Mouse (Mus musculus) heart, adult 8-10 months (tissue): Measurements from ENCODE around the gene Creb5. TPM values are rescaled to one million over a fixed set of nuclear protein-coding genes. Genes with fewer than 3 reads are reported as not detected.

Experiments used
- DNase-seq: peaks from one replicate; pipeline ENCODE4 v3.0.0; 2022; ENCODE audit warnings: low spot score
- total RNA-seq, 4 experiments: library from RNA; stranded (reverse); gene quantifications; 2 replicates each; pipeline ENCODE4 v1.2.4; 2022

Creb5 gene
- total RNA-seq, 4 experiments from 2014 or later: 4.5 to 9.9 (median 8.2) TPM

DNA sequence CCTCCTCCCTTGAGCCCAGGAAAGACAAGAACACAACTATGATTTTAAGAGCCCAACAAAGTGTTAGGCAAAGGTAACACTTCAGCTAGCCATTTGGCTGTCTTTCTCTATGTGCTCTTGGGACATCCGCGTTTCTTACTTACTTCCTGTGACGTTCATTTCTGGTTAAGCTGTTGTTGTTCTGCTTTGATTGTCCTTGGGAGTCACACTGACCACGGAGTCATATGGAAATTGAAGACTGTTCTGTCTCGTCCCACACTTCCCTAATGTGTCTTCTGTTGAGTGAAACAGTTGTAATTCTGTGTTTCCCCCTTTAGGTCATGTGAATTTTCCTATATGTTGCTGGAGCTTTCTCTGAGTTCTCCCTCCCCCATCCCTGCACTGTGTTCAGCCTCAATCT lies 305.2 kb downstream of the Creb5 start:
- no peak for DNase-seq

DNA sequence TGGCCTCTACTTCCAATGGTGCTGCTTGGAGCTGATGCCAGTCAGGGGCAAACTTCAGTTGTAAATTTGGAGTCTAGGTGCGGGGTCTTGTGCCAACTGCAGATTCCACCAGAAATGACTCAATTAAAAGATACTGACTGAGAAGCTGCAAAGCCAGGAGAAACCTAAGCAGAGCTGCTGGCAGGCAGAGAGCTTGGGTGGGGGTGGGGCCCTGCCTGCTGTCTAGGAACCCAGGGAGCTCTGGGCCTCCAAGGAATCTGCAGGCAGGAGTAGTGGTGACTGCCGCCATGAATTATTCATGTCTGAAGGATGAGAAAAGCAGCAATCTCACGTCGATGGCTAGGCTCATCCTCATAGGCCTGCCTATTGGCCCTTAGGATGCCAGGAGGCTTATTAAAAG lies 306.5 kb downstream of the Creb5 start:
- no peak for DNase-seq

DNA sequence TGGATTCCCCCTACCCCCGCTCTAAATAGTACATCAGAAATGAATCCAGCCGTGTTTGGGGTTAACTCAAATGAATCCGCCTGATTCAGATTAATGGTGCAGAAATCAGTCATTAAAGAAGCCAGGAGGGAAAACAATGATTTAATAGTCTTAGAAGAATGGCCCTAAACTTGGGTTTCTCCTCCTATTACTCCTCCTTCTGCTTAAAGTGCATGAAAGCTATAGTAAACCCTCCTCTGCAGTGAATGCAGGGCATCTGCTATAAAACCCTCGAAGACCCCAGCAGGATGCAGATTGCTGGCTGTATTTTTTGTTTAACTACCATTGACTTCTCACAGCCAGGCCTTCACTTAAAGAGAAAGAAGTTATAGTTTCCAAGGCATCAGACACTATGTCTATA lies 307.2 kb downstream of the Creb5 start:
- no peak for DNase-seq

DNA sequence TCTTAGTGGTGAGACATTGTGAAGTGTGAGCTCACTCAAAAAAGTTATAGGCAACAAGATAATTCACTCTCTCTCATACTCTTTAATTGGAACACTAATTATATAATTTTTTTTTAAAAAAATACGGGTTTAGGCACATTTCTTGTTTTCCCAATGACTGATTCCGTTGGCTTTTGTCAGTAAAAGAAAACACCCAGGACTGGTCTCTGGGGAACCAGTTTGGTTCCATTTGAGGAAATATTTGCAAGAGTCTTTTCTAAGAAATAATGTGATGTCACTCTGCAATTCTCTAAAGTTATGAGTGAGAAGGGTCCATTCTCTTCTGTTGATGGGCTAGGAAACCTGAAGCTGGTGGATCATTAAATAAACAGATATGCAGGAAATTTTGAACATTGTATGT lies 309.3 kb downstream of the Creb5 start:
- no peak for DNase-seq

DNA sequence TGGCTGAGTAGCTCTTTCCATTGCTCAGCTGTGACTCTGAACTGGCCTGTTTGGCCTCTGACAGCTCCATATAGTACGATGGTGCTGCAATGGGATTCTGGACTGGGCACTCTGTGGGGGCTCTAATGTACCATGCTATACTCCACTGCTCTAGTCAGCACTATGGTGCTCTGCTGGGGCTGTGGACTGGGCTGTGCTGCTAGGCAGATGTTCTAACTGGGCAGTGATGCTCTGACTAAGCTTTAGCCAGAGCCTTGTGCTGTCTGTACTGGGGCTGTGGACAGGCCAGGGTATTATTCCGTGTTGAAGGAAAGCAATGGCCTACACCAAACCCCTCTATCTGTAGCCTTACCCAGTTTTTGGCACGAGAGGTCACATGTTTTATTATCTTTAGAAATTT lies 316.0 kb downstream of the Creb5 start:
- DNase-seq: no peak

DNA sequence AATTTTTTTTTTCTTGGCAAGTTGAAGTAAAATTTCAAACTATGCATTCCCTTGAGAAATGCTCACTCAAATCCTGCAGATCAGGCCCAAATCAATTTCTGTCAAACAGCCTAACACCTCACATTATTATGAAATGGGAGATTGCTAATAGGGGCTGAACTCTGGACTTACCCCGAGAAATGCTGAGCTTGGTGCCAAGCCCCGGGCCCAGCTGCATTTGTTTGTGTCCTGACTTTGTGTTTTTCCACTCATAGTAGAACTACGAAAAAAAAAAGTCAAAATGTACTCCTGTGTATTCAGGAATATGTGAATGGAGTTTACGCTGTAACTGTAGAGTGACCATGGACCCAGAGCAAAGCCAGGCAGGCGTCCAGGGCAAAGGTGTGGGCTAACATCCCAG lies 316.6 kb downstream of the Creb5 start:
- DNase-seq: peak; percentile 33

DNA sequence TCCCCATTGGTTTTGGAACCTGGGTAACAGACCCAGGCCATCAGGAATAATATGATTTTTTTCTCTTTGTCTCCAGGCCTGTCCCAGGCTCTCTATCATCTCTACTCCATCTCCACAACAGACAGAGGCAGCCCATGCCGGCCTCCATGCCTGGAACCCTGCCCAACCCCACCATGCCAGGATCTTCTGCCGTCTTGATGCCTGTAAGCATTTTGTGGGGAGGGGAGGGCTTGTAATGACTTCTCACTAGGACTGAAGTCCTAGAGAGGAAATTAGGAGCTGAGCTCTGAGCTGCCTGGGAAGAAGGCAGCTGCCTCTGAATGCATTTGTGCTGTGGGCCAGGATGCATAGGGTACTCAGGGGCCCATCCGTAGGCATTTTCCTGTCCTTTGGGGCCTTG lies 317.3 kb downstream of the Creb5 start:
- DNase-seq: no peak

DNA sequence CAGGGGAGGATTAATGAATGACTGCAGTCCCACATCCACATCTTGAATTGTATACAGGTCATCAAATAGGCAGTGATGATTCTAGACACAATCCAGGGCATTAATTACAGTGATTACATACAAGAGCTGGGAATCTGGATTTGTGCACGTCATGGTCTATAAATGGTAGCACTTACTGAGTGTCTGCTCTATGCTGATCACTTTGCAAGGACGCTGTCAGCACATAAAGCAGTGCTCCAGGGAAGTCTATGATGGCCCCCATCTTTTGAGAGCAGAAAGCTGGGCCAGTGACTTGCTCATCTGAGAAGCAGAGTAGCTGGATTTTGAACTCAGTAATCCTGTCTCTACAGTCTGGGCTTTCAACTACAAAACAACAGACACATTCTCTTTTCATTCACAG lies 318.1 kb downstream of the Creb5 start:
- no peak for DNase-seq

DNA sequence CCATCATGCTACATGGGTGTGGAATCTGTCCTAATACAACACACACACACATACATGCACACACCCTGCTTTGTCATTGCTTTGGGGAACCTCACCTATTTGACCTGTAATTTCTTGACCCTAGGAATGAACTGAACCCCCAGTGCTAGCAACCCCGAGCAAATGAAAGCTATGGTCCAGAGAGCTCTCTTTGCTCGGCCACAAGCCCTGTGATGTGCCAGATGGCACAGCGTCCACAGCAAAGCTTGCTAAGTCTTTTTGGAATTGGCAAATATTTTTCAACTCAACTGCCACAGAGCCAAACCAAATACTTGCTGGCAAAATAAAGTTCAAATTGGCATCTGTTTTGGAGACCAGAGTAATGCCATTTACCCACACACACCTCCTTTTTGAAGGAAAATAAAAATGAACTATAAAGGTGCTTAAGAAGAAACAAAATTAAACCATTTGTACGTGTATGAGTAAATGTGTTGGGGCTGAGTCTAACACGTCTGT lies 324.4 kb downstream of the Creb5 start:
- no peak for DNase-seq

DNA sequence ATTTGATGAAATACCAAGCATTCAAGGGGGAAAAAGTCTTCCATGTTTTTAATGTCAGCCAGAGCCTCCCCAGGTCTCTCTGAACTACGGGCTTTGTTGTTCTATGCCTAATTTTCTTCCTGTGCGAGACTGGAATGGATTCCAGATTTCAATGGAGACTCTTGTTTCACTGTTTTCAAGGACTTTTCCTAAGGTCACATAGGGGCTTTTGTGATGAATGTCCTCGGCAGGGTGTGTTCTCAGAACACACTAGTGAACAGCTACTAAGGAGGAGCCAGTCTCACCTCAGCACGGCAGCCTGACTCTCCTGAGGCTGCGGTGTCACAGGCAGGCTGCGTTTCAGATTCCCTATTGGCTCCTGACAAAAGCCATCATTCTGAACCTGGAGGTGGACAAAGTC lies 325.6 kb downstream of the Creb5 start:
- no peak for DNase-seq

DNA sequence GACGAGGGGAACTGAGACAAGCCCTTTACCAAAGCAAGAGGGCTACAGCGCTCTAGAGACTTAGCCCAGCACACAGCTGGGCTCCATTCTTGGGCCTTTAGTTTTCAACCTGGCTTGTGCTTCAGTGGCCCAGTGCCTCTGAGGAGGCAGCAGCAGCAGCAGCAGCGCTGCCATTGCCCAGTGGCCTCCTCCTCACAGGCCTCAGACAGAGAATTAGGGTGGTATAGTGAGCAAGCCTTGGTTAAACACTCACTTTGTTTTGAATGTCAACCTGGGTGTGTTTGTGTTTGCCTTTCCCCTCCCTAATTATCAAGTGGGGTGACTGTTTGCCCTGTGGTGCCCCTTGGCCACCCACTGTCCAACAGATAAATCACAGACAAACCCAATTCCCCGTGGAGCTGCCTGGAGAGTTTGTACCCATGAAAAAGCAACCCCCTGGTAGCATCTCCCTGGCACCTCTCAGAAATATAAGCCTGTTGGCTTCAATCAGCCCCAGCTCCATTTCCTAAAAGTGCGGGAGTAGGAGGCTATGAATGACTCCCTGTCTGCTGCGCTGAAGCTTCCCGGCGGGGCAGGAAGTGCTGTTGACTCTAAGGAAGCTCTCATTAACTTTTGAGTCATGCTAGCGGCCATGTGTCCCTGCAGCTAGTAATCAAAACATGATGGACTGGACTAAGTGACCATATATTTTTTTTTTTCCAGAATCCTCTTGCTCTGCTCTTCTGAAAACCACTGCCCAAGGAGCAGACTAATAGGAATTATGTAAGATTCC lies 328.6 kb downstream of the Creb5 start:
- no peak for DNase-seq

DNA sequence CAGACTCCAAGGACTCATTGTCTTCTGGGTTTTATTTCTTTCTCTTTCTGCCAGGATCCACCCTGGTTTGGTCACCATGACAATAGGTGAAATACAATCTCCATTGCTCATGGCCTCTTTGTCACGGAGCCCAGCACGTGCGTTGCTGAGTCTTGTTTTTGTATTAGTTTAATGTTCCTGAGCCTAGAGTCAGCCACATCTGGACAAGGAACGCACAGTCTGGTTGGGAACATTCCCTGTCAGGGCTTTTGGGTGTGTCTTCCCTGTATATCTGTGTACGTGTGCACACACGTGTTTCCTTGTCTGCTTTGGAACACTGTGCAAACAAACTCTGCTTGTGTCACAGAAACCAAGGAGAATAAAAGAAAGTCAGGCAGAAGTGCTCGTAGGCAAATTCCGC lies 331.1 kb downstream of the Creb5 start:
- peak; percentile 38 for DNase-seq

DNA sequence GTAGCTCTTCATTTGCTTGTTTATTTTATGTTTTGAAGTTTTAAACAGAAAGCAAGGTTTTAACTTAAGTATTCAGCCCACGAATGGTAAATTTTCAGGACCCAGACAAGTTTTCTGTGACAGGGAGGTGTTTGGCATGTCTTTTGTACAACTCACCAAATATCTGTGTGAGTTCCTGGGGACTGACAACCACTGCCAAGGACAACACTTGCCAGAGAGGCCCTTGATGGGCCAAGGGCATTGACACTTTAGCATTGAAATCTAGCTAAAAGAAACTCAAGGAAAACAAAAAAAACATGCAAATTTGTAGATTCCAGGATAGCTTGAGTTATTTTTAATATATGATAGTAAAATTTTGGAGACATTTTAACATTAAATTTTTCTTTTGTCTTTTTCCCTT lies 332.6 kb downstream of the Creb5 start:
- no peak for DNase-seq

DNA sequence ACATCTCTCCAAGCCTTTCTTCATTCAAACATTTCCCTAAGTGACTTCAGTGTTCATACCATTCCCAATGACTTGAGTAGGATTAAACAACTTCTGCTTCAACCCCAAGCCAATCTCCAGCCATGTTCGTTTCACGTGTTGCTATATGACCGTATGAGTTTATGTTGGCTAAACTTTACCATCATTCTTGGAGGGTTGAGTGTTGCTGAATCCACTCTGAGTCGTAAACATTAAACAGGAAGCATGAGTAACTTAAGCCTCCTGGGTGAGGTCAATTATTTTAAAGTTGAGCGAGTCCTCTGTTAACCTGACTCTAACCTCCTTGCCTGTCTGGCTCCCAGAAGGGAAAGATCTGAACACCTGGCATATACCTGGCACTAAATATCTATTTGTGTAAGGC lies 334.2 kb downstream of the Creb5 start:
- no peak for DNase-seq

DNA sequence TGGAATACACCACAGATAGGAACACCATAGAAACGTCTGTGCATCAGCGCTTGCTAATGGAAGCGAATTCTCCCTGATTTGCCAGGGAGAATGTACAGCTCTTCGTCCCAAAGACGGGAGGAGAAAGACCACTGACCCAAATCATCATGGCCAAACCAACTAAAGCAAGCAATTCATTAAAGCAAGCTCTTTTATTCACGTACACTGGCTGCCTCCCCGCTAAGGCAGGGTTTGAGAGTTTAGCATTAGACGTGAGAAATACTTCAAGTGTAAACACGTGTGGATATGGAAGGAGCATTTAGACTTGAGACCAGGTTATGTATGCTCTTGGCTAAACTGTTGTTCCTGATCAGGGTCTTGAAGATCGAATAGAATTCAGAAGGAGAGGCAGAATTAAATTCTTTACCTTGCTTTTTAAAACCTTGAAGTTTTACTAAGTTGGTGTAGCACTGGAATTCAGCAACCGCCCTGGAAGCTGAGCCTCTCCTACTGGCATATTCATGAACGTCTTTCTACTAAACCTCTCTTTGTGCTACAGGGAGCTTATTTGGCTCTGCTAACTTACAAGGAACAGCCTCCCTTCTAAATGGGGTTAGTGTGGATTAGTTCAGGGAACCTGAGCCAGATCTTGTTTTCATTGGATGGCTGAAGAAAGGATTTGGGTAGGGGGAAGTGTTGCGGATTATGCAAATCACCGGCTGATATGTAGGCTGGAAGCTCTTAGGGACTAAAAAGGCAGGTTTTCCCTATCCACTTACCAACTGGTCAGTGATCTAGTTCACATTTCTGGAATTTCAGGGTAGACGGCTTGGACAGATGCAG lies 337.6 kb downstream of the Creb5 start:
- no peak for DNase-seq

DNA sequence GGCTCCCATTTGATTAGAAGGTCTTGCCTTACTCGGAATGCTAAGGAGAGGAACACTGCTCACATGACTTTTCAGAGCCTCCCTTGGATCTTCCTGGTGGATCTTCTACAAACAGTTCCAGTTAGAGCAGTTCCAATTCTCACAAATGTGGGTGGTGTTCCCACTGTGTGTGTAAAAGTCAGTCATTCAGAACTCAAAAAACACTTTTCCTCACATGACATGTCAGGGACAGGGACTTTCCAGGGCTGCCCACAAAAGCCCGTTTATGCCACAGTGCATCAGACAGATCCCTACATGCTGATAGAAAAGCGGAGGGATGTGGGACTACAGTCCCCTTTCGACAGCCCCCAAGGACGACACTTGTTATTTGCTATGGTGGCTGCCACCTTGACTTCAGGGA lies 339.0 kb downstream of the Creb5 start:
- no peak for DNase-seq

DNA sequence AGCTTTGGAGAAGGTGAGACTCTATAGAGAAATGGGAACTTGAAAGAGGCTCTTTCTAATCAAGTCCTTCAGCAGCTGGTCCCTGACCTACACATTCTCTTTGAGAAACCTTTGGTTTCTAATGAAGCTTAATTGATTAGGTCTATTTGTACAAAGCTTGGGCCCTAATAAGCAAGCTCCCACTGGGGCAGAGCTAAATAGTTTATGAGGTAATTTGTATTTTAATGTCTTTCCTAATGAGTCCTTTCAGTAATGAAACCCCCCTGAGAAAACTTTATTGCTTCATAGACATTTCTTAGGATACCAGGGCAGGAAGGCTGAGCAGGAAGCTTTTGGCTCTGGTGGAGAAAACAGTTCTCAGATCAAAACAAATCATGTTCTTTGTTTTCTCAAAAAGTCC lies 341.6 kb downstream of the Creb5 start:
- DNase-seq: no peak

DNA sequence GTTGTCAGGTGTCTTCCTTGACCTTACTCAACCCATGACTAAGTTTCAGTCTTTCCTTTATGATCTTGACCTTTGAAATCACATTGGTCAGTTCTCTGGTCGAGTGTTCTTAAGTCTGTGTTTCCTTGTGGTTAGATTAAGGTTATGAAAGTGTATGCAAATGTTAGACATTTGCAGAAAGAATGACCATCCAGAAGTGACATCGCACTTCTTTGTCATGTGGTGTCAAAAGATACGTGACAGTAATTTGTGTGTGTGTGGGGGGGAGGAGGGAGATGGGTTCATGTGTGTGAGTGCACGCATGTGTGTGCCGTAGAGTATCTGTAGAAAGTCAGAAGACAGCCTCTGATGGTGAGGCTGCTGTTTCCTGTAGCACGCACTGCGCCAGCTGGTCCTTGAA lies 348.4 kb downstream of the Creb5 start:
- DNase-seq: no peak

DNA sequence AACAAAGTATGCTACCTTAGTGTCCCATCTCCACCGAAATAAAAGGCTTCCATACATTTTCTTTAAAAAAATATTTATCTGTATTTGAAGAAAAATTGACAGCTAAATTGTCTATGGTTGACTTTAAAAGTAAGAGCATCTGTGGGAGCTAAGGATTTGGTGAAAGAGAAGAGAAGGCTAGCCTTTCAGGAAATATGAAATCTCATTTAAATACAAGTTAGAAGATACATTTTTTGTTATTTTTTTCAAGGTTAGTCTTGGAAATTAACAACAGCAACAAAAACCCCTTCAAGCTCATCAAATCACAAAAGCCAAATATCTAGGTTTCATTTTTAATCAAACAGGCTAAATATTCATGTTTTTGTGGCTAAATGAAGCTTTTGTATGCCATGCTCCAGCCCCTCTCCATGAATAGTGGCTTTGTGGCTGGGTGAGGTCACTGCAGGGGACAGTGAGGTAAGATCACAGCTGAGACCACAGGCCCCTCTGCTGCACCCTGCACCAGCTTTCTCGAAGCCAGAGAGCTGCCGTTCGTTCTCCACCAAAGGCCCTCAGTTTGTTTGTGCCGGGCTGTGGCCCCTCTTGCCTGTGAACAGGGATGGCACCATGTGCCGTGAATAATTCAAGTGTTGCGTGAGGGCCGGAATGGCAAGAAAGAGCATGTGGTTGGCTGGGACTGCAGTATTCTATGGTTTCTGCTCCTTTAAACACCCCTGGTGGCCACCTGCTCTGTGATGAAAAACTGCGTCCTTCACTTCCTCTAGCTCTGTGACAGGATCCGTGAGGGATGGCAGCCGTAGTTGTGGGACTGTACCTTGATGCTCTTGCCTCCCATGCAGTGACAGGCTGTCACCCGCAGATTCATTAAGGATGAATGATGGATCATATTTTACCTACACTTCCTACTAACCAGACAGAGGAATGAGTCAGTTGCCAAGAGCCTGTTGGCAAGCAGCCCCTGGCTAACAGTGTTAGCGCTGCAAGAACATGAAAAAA lies 350.6 kb downstream of the Creb5 start:
- no peak for DNase-seq

DNA sequence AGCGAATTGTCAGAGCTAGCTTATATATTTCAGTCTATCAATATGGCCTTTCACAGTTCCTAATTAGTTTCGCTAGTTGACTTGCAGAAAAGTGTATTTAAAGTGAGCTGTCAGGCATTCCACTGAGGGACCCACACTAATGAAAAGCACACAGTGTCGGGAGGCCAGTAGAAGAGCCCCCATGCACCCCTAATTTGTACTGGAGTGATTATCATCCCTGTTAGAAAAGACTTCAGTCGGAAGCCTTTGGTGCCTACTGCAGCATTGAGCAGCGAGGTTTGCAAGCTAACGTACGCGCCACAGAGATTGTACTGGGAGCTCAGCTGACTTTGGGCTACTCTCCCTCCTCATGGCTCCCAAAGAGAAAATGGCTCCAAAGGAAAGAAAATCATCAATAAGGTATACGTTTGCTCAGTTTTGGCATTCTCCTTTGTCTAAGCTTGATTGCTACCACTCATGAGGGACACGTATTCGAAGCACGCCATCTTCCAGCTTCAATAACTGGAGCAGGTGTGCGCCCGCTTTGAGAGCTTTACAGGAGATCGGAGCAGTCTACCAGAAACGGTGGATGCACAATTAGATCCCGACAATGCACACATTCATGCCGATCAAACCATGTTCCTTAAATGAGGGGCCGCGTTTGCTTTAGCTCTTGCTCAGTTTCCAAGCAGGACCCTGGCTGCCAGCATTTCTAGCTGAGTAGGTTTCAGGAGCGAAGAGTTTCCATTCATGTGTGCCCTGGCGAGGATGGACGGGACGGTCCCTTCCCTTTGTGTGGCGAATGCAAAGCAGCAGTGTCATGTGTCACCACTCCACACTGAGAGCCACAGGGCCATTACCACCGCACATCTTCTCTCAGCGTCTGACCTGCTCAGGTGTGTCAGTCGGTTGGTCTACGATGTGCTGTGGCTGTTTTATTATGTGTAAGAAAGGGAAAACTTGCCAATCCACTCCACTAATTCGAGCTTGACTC lies 354.8 kb downstream of the Creb5 start:
- no peak for DNase-seq
